Mouse (Mus musculus) activated CD4-positive, CD25-positive, alpha-beta regulatory T cell, adult 4 months (primary cell): ENCODE measurements around the gene Hspbp1. TPM values are rescaled to one million over a fixed set of nuclear protein-coding genes. Genes with fewer than 3 reads are reported as not detected.

Source experiments
- ATAC-seq: one replicate; pipeline ENCODE4 v1.8.0; 2017
- polyA plus RNA-seq, 2 experiments: library from polyadenylated mRNA; unstranded; fragments of 100-300 nt; shearing (Covaris generic); gene quantifications; one replicate each; pipeline ENCODE4 v1.2.1; 2017

The Hspbp1 gene
- polyA plus RNA-seq, 2 experiments from 2014 or later = 38.9 to 60.9 TPM

DNA sequence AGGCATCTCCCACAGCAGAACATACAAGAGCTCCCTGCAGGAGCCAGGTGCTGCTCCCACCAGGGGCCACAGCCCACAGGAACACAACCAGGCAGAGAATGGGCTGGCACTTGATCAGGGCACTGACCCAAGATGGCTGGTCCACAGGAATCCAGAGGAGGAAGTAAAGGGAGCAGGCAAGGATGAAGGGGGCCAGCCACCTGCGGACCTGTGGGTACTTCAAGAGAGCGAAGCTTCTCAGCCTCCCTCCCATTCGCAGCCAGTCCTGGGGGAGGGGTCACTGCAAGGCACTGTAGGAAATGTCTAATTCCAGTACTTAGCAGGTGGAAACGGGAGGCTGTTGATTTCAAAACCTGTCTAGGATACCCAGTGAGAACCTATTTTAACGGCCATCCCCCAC, 55.3 kb downstream of the Hspbp1 start:
- peak; percentile 15 for ATAC-seq

DNA sequence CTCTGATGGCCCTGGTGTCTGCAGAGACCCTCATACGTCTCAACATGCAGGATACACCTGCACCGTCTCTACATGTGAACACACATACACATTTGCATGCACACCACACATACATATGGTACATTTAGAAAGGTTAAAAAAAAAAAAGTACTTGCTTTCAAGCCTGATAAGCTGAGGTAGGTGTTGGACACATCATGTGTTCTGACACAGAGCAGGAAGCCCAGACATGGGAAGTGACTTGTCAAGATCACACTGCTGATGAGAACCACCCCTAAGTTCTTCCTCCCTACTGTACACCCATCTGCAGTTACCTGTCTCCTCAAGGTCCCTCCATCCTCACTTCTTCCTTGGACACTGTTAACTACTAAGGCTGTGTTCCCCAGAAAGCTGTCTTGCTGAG, 58.9 kb downstream of the Hspbp1 start:
- ATAC-seq = no peak

DNA sequence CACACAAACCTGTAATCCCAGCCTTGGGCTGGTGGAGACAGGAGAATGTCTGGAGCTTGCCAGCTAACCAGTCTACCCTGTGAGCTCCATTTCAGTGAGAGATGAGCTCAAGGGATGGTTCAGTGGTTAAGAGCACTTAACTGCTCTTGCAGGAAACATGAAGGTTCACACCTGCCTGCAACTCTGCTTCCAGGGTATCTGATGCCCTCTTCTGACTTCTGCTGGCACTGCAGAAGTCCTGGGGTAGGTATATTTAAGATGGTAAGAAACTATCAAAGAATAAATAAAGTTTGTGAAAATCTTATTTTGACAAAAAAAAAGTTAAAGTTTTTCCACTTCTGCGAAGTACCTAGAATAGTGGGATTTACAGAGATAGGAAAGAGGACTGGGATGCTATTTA, 60.5 kb downstream of the Hspbp1 start:
- ATAC-seq = peak; percentile 32

DNA sequence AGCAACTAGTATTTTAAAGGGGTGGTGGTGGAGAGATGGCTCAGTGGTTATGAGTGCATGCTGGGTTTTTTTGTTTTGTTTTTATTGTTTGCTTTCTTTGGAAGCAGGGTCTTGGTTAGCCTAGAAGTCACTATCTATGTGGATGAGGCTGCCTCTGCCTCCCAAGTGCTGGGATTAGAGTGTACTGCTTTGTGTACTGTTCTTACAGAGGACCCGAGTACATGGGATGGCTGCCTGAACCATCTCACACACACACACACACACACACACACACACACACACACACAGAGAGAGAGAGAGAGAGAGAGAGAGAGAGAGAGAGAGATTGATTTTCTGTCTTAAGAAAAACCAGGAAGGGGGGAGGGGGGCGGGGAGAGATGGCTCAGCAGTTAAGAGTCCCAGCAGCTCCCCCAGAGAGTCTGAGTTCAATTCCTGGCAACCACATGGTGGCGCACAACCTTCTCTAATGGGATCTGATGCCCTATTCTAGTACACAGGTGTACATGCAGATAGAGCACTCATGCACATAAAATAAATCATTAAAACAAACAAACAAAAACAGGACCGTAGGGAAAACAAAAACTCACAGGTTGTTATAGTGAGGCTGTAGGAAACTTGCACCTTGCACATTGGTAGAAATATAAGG, 61.2 kb downstream of the Hspbp1 start:
- ATAC-seq = peak; percentile 57

DNA sequence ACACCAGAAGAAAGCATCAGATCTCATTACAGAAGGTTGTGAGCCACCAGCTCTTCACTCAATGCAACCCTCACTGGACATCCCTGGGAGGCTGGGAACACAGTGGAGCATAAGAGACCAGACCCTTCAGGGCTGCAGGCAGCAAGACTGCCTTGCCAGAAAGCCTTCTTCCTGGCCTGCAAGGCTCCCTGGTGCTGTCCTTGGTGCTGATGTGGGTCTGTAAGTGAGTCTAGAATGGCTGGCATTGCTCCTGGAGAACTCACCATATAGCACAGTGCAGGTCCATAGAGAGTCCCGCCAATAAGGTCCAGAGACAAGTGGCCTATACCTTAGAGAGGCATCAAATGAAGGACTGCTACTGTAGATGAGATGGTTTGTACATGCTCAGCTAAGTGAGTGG, 64.9 kb downstream of the Hspbp1 start:
- ATAC-seq = no peak

DNA sequence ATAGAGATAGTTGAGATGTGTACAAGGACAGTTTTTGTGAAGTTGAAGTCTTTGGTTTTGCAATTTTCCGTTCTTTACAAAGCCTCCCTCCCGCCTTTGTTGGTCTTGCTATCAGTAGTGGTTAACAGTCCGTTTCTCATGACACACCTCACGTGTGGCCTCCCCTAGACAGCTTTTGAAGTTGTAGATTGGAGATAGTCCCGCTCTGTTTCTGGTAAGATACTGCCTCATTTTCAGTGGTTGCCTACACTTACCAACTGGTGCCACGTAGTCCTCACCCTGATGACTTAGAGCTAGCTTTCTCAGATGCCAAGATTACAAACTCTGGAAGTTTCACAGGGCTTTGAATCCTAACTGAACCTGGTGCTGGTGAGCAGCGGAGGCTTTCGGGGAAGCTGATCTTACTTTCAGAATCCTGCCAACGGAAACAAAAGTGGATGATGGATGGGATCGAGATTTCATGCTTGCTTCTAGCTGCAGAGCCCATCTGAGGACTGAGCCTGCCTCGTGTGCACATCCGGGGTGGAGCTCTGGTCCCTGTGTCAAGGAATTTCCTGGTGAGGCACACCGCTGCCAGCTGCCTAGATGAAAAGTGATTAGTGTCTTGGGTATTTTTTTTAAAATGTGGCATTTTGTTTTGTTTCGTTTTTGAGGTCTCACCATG, 71.0 kb downstream of the Hspbp1 start:
- peak; percentile 81 for ATAC-seq

DNA sequence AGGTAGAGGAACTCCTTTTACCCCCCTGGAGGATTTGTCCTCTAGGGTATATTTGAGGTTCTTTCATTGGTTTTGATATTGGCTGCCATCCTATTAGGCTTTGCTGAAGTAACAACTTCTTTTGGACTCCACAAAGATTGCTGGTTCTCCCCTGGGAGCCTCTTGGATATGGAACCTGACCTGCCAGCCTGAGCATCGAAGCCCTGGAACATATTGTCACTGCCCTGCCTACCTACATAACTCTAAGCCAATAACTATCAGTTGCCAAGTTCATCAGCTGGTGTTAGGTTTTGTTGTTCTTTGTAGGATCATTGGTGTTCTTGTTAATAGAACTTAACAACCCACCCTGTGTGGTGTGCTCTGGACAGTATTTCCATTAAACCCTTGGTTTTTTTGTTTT, 71.9 kb downstream of the Hspbp1 start:
- ATAC-seq = no peak

DNA sequence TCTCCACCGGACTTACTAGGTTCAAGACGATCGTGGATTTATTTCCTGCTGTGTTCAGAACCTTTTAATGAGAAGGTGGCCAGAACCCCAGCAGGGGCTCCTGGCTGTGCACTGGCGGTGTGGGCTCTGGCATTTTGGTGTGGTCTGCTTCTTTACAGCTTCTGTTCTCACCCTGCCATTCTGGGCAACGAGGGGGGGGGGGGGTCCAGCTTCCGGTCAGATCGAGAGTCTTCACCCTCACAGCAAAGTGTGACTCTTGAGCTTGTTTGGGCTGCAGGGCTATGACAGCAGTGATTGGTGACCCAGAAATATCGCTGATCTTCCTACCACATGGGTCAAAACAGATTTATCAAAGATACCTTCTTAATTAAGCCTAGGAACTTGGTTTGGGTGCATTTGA, 72.5 kb downstream of the Hspbp1 start:
- no peak for ATAC-seq

DNA sequence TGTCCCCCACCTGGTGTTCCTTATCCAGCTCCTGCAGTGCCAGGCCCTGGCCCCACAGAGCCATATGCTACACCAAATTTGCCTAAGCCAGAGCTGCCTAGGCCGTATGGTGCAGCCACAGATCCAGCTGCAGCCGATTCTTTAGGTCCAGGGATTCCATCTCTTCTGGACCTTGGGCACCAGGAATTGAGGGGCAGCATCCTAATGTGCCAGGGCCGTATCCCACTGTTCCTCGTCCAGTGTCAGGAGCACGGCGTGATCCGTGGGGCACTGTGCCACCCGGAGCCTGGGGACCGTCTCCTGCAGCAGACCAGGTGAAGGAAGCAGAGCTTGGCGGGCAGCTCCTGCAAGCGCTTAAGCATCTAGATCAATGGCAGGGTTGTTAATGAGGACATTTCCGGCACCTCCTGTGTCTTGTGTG, 72.9 kb downstream of the Hspbp1 start:
- ATAC-seq = no peak

DNA sequence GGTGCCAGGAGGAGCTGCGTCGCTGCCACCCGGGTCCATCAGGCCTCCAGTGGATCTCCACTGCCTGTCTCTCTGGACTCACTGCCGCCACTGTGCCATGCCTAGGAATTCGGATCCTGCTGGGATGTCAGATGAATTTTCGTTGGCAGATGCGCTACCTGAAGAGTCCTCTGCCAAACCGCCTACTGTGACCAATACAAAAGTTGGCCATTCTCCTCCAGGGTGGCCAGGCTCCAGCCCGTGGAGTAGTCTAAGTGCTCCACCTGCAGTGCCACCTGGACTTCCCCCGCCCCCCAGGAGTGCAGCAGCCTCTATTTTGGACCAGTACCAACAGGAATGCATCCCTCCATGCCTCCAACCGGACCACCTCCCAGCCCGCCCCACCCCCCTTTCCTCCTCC, 73.4 kb downstream of the Hspbp1 start:
- no peak for ATAC-seq

Other genes with a start within 250 kb of the Hspbp1 start
- gene Rdh13, start 239.4 kb downstream of the Hspbp1 start, polyA plus RNA-seq = 10 to 100 TPM; 13.6 to 16.8 TPM
- gene Eps8l1, start 224.4 kb downstream of the Hspbp1 start, polyA plus RNA-seq = 10 to 100 TPM in 1 of 2 experiments, 1 to 10 TPM in 1; 4.8 to 14.3 TPM
- gene Ppp1r12c, start 183.4 kb downstream of the Hspbp1 start, polyA plus RNA-seq = 10 to 100 TPM; 21.6 to 26.6 TPM
- gene Tnnt1, start 168.7 kb downstream of the Hspbp1 start, polyA plus RNA-seq = 10 to 100 TPM in 1 of 2 experiments, 1 to 10 TPM in 1; 4.9 to 10.4 TPM
- gene Tnni3, start 160.8 kb downstream of the Hspbp1 start, polyA plus RNA-seq = 1 to 10 TPM; 1.7 to 3.6 TPM
- gene Dnaaf3, start 152.6 kb downstream of the Hspbp1 start, polyA plus RNA-seq = 1 to 10 TPM in 1 of 2 experiments, under 1 TPM in 1; 0.93 to 1.6 TPM
- not detected for gene Syt5, start 137.5 kb downstream of the Hspbp1 start, polyA plus RNA-seq
- not detected for gene Ptprh, start 81.0 kb downstream of the Hspbp1 start, polyA plus RNA-seq
- gene Tmem86b, start 53.6 kb downstream of the Hspbp1 start, polyA plus RNA-seq = 1 to 10 TPM; 3.0 to 4.1 TPM
- 10 to 100 TPM; 10.6 to 11.1 TPM for gene Ppp6r1, start 26.0 kb downstream of the Hspbp1 start, polyA plus RNA-seq
- gene Brsk1, start 5.5 kb upstream of the Hspbp1 start, polyA plus RNA-seq = not detected
- gene Tmem150b, start 40.2 kb upstream of the Hspbp1 start, polyA plus RNA-seq = not detected
- gene Kmt5c, start 55.0 kb upstream of the Hspbp1 start, polyA plus RNA-seq = 10 to 100 TPM; 19.7 to 28.9 TPM
- gene Cox6b2, start 68.0 kb upstream of the Hspbp1 start, polyA plus RNA-seq = 1 to 10 TPM; 2.1 to 4.5 TPM
- gene Fam71e2, start 86.2 kb upstream of the Hspbp1 start, polyA plus RNA-seq = not detected
- not detected for gene Il11, start 97.8 kb upstream of the Hspbp1 start, polyA plus RNA-seq
- gene Tmem190, start 97.9 kb upstream of the Hspbp1 start, polyA plus RNA-seq = not detected
- gene Tmem238, start 104.6 kb upstream of the Hspbp1 start, polyA plus RNA-seq = 1 to 10 TPM in 1 of 2 experiments, not detected in 1; 1.2 TPM
- 100 to 1,000 TPM; 460 to 740 TPM for gene Rpl28, start 107.8 kb upstream of the Hspbp1 start, polyA plus RNA-seq
- 10 to 100 TPM; 39.3 to 43.6 TPM for gene Ube2s, start 127.5 kb upstream of the Hspbp1 start, polyA plus RNA-seq
- under 1 TPM in 1 of 2 experiments, not detected in 1; 0.09 TPM for gene Shisa7, start 159.6 kb upstream of the Hspbp1 start, polyA plus RNA-seq
- 10 to 100 TPM; 34.4 to 50.2 TPM for gene Isoc2b, start 185.2 kb upstream of the Hspbp1 start, polyA plus RNA-seq
- under 1 TPM; 0.20 to 0.69 TPM for gene Isoc2a, start 192.1 kb upstream of the Hspbp1 start, polyA plus RNA-seq
- not detected for gene Gm36210, start 221.4 kb upstream of the Hspbp1 start, polyA plus RNA-seq
- 1 to 10 TPM; 1.9 TPM for gene Zfp628, start 230.1 kb upstream of the Hspbp1 start, polyA plus RNA-seq
- not detected for gene Nat14, start 237.0 kb upstream of the Hspbp1 start, polyA plus RNA-seq
- gene Ssc5d, start 240.7 kb upstream of the Hspbp1 start, polyA plus RNA-seq = under 1 TPM in 1 of 2 experiments, not detected in 1; 0.10 TPM